Mouse (Mus musculus): ENCODE measurements at regions not wholly inside any gene's neighbourhood (a gene's known extent, or its start where the extent isn't known, plus 50 kb on each side); places are given as distances from the start of the nearest gene placed in this dataset.

- no peak for DNase-seq (ENCODE audit: low read depth)
These were observed 135.0 kb downstream of the 2410131K14Rik start for GRCm38 (mm10) chr5:118380052-118380421.

- DNase-seq (ENCODE audit: low read depth): no peak
These were observed 135.6 kb downstream of the 2410131K14Rik start for GRCm38 (mm10) chr5:118380422-118381293.

- no peak for DNase-seq (ENCODE audit: low read depth)
These were observed 136.3 kb downstream of the 2410131K14Rik start for GRCm38 (mm10) chr5:118381294-118381675.

- peak; percentile 62 for DNase-seq (ENCODE audit: low read depth)
These were observed 141.1 kb downstream of the 2410131K14Rik start for GRCm38 (mm10) chr5:118386126-118386525.

- no peak for DNase-seq (ENCODE audit: low read depth)
These were observed 143.4 kb downstream of the 2410131K14Rik start for GRCm38 (mm10) chr5:118388419-118388818.

GRCm38 (mm10) chr5:118390691-118391373, 145.8 kb downstream of the 2410131K14Rik start:
- no peak for DNase-seq (ENCODE audit: low read depth)

GRCm38 (mm10) chr5:118392932-118393487, 148.0 kb downstream of the 2410131K14Rik start:
- DNase-seq (ENCODE audit: low read depth): no peak

GRCm38 (mm10) chr5:118394051-118394450, 149.0 kb downstream of the 2410131K14Rik start:
- no peak for DNase-seq (ENCODE audit: low read depth)

GRCm38 (mm10) chr5:118396004-118396725, 151.1 kb downstream of the 2410131K14Rik start:
- no peak for DNase-seq (ENCODE audit: low read depth)

- no peak for DNase-seq (ENCODE audit: low read depth)
These were observed 155.9 kb downstream of the 2410131K14Rik start for GRCm38 (mm10) chr5:118400926-118401325.

GRCm38 (mm10) chr5:118404398-118404797, 156.1 kb upstream of the Med13l start:
- DNase-seq (ENCODE audit: low read depth): no peak

GRCm38 (mm10) chr5:118405421-118405820, 155.1 kb upstream of the Med13l start:
- no peak for DNase-seq (ENCODE audit: low read depth)

- DNase-seq (ENCODE audit: low read depth): no peak
These were observed 153.0 kb upstream of the Med13l start for GRCm38 (mm10) chr5:118407451-118407850.

GRCm38 (mm10) chr5:118407973-118408372, 152.5 kb upstream of the Med13l start:
- DNase-seq (ENCODE audit: low read depth): no peak

- DNase-seq (ENCODE audit: low read depth): no peak
These were observed 151.7 kb upstream of the Med13l start for GRCm38 (mm10) chr5:118408826-118409225.

- DNase-seq (ENCODE audit: low read depth): no peak
These were observed 146.8 kb upstream of the Med13l start for GRCm38 (mm10) chr5:118413428-118414282.

- no peak for DNase-seq (ENCODE audit: low read depth)
These were observed 141.0 kb upstream of the Med13l start for GRCm38 (mm10) chr5:118419344-118420037.

GRCm38 (mm10) chr5:118421884-118422821, 138.3 kb upstream of the Med13l start:
- no peak for DNase-seq (ENCODE audit: low read depth)

- DNase-seq (ENCODE audit: low read depth): no peak
These were observed 136.3 kb upstream of the Med13l start for GRCm38 (mm10) chr5:118424177-118424576.
